Mouse (Mus musculus) C2C12 (cell line): ENCODE measurements around the gene Mlh1. TPM values are rescaled to one million over a fixed set of nuclear protein-coding genes. Genes with fewer than 3 reads are reported as not detected.

Source experiments
- H3K27me3 ChIP-seq: one replicate; pipeline ENCODE4 v1.6.1; 2011; ENCODE audit not compliant: control insufficient read depth, insufficient read depth, insufficient read length
- H3K36me3 ChIP-seq: one replicate; pipeline ENCODE4 v1.6.1; 2011; ENCODE audit not compliant: control insufficient read depth, insufficient read depth
- H3K4me3 ChIP-seq: one replicate; pipeline ENCODE4 v1.5.1; 2011; ENCODE audit warnings: mild to moderate bottlenecking, control low read depth; ENCODE audit not compliant: poor library complexity, insufficient read depth, severe bottlenecking
- H3K79me2 ChIP-seq: one replicate; pipeline ENCODE4 v1.6.1; 2011; ENCODE audit not compliant: control insufficient read depth, insufficient read depth
- H3K79me3 ChIP-seq: one replicate; pipeline ENCODE4 v1.6.1; 2011; ENCODE audit warnings: low read depth, control low read depth
- H3ac ChIP-seq: one replicate; pipeline ENCODE3; 2011; ENCODE audit warnings: low read depth; ENCODE audit not compliant: control insufficient read depth, insufficient read length
- CEBPB ChIP-seq: IDR thresholded peaks from one replicate; pipeline ENCODE4 v1.6.1; 2011; ENCODE audit warnings: low read depth, mild to moderate bottlenecking, control low read depth, moderate library complexity
- CTCF ChIP-seq: IDR thresholded peaks from one replicate; pipeline ENCODE4 v1.5.1; 2011; ENCODE audit not compliant: control insufficient read depth, insufficient read depth, insufficient read length
- FOSL1 ChIP-seq: IDR thresholded peaks from one replicate; pipeline ENCODE4 v1.8.0; 2011; ENCODE audit warnings: mild to moderate bottlenecking, low read length; ENCODE audit not compliant: poor library complexity, insufficient read depth, severe bottlenecking
- MAX ChIP-seq: IDR thresholded peaks from one replicate; pipeline ENCODE4 v1.6.1; 2011; ENCODE audit warnings: mild to moderate bottlenecking, control low read depth
- MYOD1 ChIP-seq: IDR thresholded peaks from one replicate; pipeline ENCODE4 v1.6.1; 2011; ENCODE audit warnings: low read depth; ENCODE audit not compliant: control insufficient read depth, insufficient read length
- MYOG ChIP-seq: IDR thresholded peaks from one replicate; pipeline ENCODE4 v1.6.1; 2011; ENCODE audit not compliant: control insufficient read depth, insufficient read length; ENCODE audit errors: extremely low read depth
- USF1 ChIP-seq: IDR thresholded peaks from one replicate; pipeline ENCODE4 v1.6.1; 2011; ENCODE audit warnings: low read depth, mild to moderate bottlenecking, control low read depth, moderate library complexity
- polyA plus RNA-seq: library from polyadenylated mRNA; unstranded; fragments of >200 nt; fragmentation: generic; extraction: Trizol; gene quantifications from one replicate; pipeline ENCODE4 v1.2.1, GENCODE M21; 2012; ENCODE audit warnings: missing spikeins

Gene Mlh1
- polyA plus RNA-seq, 1 experiment = 11.7 TPM

- Histone ChIP-seq H3K36me3 (peaks cover 31% of the 10 kb centered on the region), H3K4me3 (no peak overlapping the region), H3K79me3 (no peaks in the 10 kb centered on the region), H3ac (no peak overlapping the region), H3K27me3 (no peaks in the 10 kb centered on the region), H3K79me2 (no peaks in the 10 kb centered on the region)
- no peak for TF ChIP-seq CEBPB
- TF ChIP-seq FOSL1 = no peak
- no peak for TF ChIP-seq MAX
- no peak for TF ChIP-seq MYOG
- TF ChIP-seq MYOD1 = no peak
- TF ChIP-seq USF1 = no peak
- no peak for TF ChIP-seq CTCF
Measured at GRCm38 (mm10) chr9:111245546-111245945, 26.0 kb downstream of the Mlh1 start.

GRCm38 (mm10) chr9:111243384-111243783, 28.2 kb downstream of the Mlh1 start:
- no peak for TF ChIP-seq CTCF
- no peak for TF ChIP-seq USF1
- TF ChIP-seq MYOG = no peak
- TF ChIP-seq MYOD1 = no peak
- H3K36me3 ChIP-seq = peaks cover 43% of the 10 kb centered on the region
- H3K27me3 ChIP-seq = no peaks in the 10 kb centered on the region
- no peaks in the 10 kb centered on the region for H3K79me2 ChIP-seq
- no peaks in the 10 kb centered on the region for H3K79me3 ChIP-seq
- no peak overlapping the region for H3ac ChIP-seq
- H3K4me3 ChIP-seq = no peak overlapping the region

- no peak for TF ChIP-seq MYOD1
- TF ChIP-seq MYOG = no peak
- no peak for TF ChIP-seq CEBPB
- no peak for TF ChIP-seq USF1
- TF ChIP-seq FOSL1 = no peak
- TF ChIP-seq CTCF = no peak
- no peak for TF ChIP-seq MAX
- no peaks in the 10 kb centered on the region for H3K79me3 ChIP-seq
- no peak overlapping the region for H3ac ChIP-seq
- H3K36me3 ChIP-seq = peaks cover 60% of the 10 kb centered on the region
- no peak overlapping the region for H3K4me3 ChIP-seq
- no peaks in the 10 kb centered on the region for H3K79me2 ChIP-seq
- no peaks in the 10 kb centered on the region for H3K27me3 ChIP-seq
Measured at GRCm38 (mm10) chr9:111239821-111240220, 31.8 kb downstream of the Mlh1 start.

GRCm38 (mm10) chr9:111237726-111238125, 33.9 kb downstream of the Mlh1 start:
- no peaks in the 10 kb centered on the region for H3K79me3 ChIP-seq
- H3K79me2 ChIP-seq = no peaks in the 10 kb centered on the region
- no peak overlapping the region for H3ac ChIP-seq
- H3K4me3 ChIP-seq = no peak overlapping the region
- H3K27me3 ChIP-seq = no peaks in the 10 kb centered on the region
- no peak for TF ChIP-seq MYOD1
- TF ChIP-seq MYOG = no peak
- no peak for TF ChIP-seq CTCF
- TF ChIP-seq CEBPB = no peak
- TF ChIP-seq MAX = no peak
- TF ChIP-seq USF1 = no peak
- no peak for TF ChIP-seq FOSL1
- H3K36me3 ChIP-seq = peaks cover 70% of the 10 kb centered on the region

GRCm38 (mm10) chr9:111234701-111235100, 36.9 kb downstream of the Mlh1 start:
- Histone ChIP-seq H3K79me3 (no peaks in the 10 kb centered on the region), H3K36me3 (peaks cover 70% of the 10 kb centered on the region), H3K27me3 (no peaks in the 10 kb centered on the region), H3K4me3 (no peak overlapping the region), H3ac (no peak overlapping the region), H3K79me2 (no peaks in the 10 kb centered on the region)
- TF ChIP-seq USF1 (no peak), MYOG (no peak), FOSL1 (no peak), CEBPB (no peak), MAX (no peak), MYOD1 (no peak), CTCF (no peak)

GRCm38 (mm10) chr9:111228446-111228845, 43.1 kb downstream of the Mlh1 start:
- no peaks in the 10 kb centered on the region for H3K79me3 ChIP-seq
- H3K27me3 ChIP-seq = no peaks in the 10 kb centered on the region
- H3K79me2 ChIP-seq = no peaks in the 10 kb centered on the region
- H3K36me3 ChIP-seq = peaks cover 64% of the 10 kb centered on the region
- no peak overlapping the region for H3K4me3 ChIP-seq
- TF ChIP-seq FOSL1 (no peak), CTCF (no peak), CEBPB (no peak), MAX (no peak), USF1 (no peak), MYOG (no peak), MYOD1 (no peak)
- H3ac ChIP-seq = no peak overlapping the region
